Mouse (Mus musculus) heart, postnatal 0 days (tissue): ENCODE results near the gene Lamb3.

Source experiments
- CTCF ChIP-seq: IDR thresholded peaks from 2 replicates; pipeline ENCODE4 v1.5.1; 2016; ENCODE audit warnings: antibody characterized with exemption, control low read depth, low read depth
- EP300 ChIP-seq: IDR thresholded peaks from 2 replicates; pipeline ENCODE4 v1.6.1; 2016; ENCODE audit warnings: antibody characterized with exemption, low read depth

GRCm38 (mm10) chr1:193310519-193311085 lies 103.1 kb downstream of the Lamb3 start:
- TF ChIP-seq EP300 (no peak), CTCF (no peak)
